Mouse (Mus musculus): ENCODE results near the gene Celf2. TPM values are rescaled to one million over a fixed set of nuclear protein-coding genes. Genes with fewer than 3 reads are reported as not detected.
"Not testable (repeated sequence)": the region's sequence is repeated elsewhere in the genome, so short reads cannot be mapped to it uniquely, and the experiment has no call there.

Gene Celf2
- total RNA-seq, 2 experiments from 2014 or later, result 69.7 to 79.8 TPM

- no peak for DNase-seq (ENCODE audit: low spot score)
Measured at GRCm38 (mm10) chr2:6604347-6604746, 905.0 kb downstream of the Celf2 start.

DNA sequence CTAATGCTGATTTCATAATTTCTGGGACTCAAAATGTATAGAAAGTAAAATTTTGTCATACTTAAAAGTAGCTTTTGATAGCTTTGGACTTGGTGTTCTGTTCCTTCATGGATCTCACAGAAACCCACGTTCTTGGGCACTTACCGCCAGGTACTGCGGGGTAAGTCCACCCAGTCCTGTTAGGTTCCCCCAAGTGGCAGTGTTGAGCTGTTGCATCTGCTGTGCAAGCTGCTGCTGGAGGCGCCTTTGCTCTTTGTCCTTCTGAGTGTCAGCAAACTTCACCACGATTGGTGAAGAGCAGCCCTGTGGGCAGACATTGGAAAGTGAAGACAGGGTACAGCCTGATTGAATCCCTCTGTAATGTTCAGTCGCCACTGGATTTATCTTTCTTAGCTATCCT is 905.5 kb downstream of the Celf2 start:
- no peak for DNase-seq (ENCODE audit: low spot score)

GRCm38 (mm10) chr2:6602163-6602562 is 907.2 kb downstream of the Celf2 start:
- DNase-seq (ENCODE audit: low spot score), result no peak

GRCm38 (mm10) chr2:6598879-6599167 is 910.5 kb downstream of the Celf2 start:
- no peak for DNase-seq (ENCODE audit: low spot score)

- DNase-seq (ENCODE audit: low spot score), result no peak
Measured at GRCm38 (mm10) chr2:6598124-6598878, 911.1 kb downstream of the Celf2 start.

- peak; percentile 32 for DNase-seq (ENCODE audit: low spot score)
Measured at GRCm38 (mm10) chr2:6594736-6595135, 914.6 kb downstream of the Celf2 start.

- no peak for DNase-seq (ENCODE audit: low spot score)
Measured at GRCm38 (mm10) chr2:6594160-6594559, 915.2 kb downstream of the Celf2 start.

- DNase-seq (ENCODE audit: low spot score), result no peak
Measured at GRCm38 (mm10) chr2:6593739-6594138, 915.6 kb downstream of the Celf2 start.

GRCm38 (mm10) chr2:6586122-6586681 is 923.2 kb downstream of the Celf2 start:
- no peak for DNase-seq (ENCODE audit: low spot score)

DNA sequence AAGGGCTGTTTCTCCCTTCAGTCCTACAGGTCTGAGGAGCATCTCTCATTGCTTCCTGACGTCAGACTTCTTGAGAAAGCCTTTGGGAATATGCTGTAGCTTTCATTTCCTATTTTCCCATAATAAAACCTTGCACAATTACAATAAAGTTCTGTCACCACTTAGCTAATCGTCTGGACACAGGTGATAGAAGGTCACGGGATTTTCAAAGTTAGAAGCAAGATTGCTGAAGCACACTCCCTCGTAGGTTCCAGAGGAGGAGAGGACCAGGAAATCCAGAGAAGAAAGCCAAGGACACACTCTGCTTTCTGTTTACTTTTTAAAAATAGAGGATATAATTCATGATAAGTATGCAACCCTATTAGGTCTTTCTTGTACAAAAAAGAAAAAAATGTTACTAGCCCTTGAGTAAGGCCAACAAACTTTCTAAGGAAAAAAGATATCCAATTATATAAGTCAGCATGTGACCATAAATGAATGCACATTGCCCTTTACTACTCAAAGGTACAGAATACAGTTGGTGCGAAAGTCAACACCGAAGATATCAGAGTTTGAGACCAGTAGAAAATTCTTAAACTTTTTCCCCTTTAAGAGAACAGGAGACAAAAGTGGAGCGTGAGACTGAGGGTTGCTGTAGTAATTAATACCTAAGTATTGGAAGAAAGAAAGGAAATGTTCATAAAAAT is 924.2 kb downstream of the Celf2 start:
- DNase-seq (ENCODE audit: low spot score), result no peak

DNA sequence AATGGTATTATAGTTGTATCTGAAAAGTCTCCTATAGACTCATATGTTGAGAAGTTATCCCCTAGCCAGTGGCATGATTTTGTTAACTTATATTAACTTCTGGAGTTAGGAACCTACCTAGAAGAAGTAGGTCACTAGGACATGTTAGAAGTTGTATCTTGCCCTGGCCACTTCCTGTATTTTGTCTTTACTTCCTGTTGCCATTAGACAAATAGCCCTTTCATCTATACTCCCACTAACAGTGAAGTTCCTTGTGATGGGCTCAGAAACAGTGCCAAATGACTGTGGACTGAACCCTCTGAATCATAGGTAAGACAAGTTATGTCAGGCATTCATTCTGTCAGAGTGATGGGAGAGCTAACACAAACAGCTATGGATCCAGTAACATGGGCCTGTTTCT is 926.7 kb downstream of the Celf2 start:
- DNase-seq (ENCODE audit: low spot score), result no peak

- DNase-seq (ENCODE audit: low spot score), result peak; percentile 34
Measured at GRCm38 (mm10) chr2:6580066-6580465, 929.3 kb downstream of the Celf2 start.

- not testable (repeated sequence) for DNase-seq (ENCODE audit: low spot score)
Measured at GRCm38 (mm10) chr2:6575316-6575715, 934.0 kb downstream of the Celf2 start.

GRCm38 (mm10) chr2:6573640-6574039 is 935.7 kb downstream of the Celf2 start:
- no peak for DNase-seq (ENCODE audit: low spot score)

- DNase-seq (ENCODE audit: low spot score), result no peak
Measured at GRCm38 (mm10) chr2:6572976-6573375, 936.4 kb downstream of the Celf2 start.

GRCm38 (mm10) chr2:6569040-6569542 is 940.3 kb downstream of the Celf2 start:
- no peak for DNase-seq (ENCODE audit: low spot score)

DNA sequence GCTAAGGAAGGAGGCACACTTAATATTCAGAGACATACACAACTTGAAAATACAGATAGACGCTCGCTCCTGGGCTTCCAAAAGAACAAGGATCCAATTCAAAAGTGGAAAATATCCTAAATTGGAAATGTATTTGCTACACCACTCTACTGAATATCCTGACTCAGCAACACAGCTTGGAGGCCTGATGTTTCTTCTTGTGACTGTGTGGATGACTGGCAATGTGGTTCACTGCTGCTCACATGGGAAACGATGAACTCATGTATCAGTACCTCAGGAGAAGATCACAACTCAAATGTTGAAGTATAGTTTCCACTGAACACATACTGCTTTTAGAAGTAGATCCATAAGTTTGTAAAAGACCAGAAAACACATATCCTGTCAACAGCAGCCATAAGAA is 944.2 kb downstream of the Celf2 start:
- no peak for DNase-seq (ENCODE audit: low spot score)

- DNase-seq (ENCODE audit: low spot score), result no peak
Measured at GRCm38 (mm10) chr2:6561337-6561736, 948.0 kb downstream of the Celf2 start.

DNA sequence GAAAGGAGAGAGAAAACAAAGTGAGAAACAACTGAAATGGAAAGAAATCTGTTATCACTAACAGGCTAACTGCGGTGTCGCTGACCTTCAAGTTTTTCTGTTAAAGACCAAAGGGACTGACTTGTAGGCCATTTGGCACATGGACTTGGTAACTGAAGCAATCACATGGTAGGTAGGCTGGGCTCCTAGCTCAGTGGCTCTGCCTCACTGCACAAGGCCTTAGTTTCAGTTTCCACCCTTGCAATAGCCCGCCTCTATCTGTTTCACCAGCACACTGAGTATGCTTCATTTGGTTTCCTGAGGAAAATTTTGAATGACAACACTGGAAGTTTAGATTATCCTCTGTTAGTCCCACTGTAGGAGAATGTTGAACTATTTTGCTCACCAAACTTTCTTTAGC is 948.6 kb downstream of the Celf2 start:
- DNase-seq (ENCODE audit: low spot score), result no peak

DNA sequence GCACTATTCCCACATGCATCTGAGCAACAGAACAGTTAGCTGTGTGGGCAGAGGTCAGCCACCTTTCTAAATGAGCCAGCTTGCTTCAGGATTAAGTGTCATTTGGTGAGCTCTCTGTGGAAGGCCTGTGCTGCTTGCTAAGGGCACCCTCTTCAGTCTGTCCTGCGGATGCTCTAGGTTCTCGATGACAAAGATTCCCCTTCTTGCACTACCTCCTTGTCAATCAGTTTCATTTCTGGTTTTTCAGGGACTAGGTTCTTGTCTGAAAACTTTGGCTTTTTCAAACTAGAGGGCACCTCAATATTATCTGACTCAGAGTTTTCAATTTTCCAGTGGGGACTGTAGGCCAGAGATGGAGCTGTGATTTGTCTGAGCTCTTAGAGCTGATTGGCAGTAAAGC is 949.8 kb downstream of the Celf2 start:
- DNase-seq (ENCODE audit: low spot score), result no peak

- no peak for DNase-seq (ENCODE audit: low spot score)
Measured at GRCm38 (mm10) chr2:6558303-6559254, 950.8 kb downstream of the Celf2 start.

- no peak for DNase-seq (ENCODE audit: low spot score)
Measured at GRCm38 (mm10) chr2:6557749-6558148, 951.6 kb downstream of the Celf2 start.

Measured in gastrocnemius, adult 18-20 months (tissue).